Mouse (Mus musculus): ENCODE measurements around the gene Snrnp70. TPM values are rescaled to one million over a fixed set of nuclear protein-coding genes. Genes with fewer than 3 reads are reported as not detected.

Snrnp70 gene
- 100 to 1,000 TPM; 352 to 384 TPM for total RNA-seq (2021)

- peak; percentile 100 for DNase-seq (ENCODE audit: extremely low spot score in 1 of 2, low spot score in 2 of 2)
- intact Hi-C loops (cut with DNase I) = no loop called here
Measured at GRCm38 (mm10) chr7:45395578-45396336, at the start of gene Snrnp70. TSS of gene Snrnp70 (minus strand) at chr7:45395742.

- intact Hi-C loops (cut with DNase I) = no loop called here
Measured at GRCm38 (mm10) chr7:45443526-45444420, 48.2 kb upstream of the Snrnp70 start.

DNA sequence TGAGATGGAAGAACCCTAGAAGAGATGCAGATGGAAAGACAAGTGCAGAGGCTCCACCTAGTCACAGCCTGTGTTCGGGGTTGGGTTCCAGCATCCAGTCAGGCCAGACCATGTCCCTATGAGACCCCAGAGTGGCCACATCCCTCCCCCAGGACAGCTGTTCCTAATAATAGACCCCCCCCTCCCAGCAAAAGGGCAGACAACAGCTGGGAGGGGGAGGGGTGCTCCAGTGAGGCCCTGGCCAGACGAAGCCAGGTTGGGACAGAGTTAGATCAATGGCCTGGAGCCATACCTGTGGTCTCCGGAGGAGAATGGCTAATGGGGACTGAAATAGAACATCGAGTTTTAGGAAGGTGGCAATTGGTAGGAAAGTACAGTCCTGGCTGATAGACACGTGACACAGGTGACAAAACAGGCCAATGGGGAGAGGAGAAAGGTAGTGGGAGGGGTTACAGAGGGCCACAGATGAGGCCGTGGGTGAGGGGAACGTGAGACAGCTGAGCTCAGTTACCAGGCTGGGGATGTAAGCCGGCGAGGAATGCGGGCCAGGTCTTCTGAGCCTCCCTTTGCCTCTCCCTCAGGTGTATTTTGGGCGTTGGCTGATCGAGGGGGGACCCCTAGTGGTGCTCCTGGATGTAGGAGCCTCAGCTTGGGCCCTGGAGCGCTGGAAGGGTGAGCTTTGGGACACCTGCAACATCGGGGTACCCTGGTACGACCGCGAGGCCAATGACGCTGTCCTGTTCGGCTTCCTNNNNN lies 42.2 kb upstream of the Snrnp70 start, which contains the start of gene Ruvbl2:
Ruvbl2 (minus strand) TSS at position 576 of the 756 bp plus-strand sequence.
- DNase-seq (ENCODE audit: extremely low spot score in 1 of 2, low spot score in 2 of 2) = no peak
- intact Hi-C loops (cut with DNase I) = no loop called here

More at GRCm38 (mm10) chr7:45443526-45444420, 48.2 kb upstream of the Snrnp70 start:
- DNase-seq (ENCODE audit: extremely low spot score in 1 of 2, low spot score in 2 of 2) = no peak

GRCm38 (mm10) chr7:45437046-45437445 lies 41.5 kb upstream of the Snrnp70 start:
- no peak for DNase-seq (ENCODE audit: extremely low spot score in 1 of 2, low spot score in 2 of 2)
- intact Hi-C loops (cut with DNase I) = no loop called here

DNA sequence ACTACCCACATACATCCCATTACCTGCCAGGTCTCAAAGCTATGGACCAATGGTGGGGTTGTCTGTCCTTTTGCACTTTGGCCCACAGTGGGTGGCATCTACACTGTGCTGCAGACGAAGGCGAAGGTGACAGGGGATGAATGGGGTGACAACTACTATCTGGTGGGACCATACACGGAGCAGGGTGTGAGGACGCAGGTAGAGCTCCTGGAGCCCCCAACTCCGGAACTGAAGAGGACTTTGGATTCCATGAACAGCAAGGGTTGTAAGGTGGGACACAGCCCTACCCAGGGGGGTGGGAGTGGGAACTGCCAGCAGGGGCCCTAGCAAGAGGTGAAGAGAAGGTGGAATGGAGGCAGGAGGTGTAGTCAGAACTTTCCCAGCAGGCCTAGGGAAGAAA lies 40.9 kb upstream of the Snrnp70 start:
- no peak for DNase-seq (ENCODE audit: extremely low spot score in 1 of 2, low spot score in 2 of 2)
- intact Hi-C loops (cut with DNase I) = no loop called here

DNA sequence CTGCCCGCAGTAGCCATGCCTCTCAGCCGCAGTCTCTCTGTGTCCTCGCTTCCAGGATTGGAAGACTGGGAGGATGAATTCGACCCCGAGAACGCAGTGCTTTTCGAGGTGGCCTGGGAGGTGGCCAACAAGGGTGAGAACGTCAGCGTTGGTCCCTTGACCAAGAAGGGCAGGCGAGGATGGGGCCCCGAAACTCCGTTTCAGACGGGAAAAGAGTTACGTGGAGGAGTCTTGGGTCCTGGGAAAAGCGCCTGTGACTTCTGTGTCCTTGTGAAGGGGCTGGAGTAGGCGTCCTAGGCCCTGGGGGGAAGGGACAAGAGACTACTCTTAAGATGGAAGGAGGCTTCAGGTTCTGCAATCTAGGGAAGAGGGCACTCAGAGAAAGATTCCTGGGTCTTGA lies 39.5 kb upstream of the Snrnp70 start:
- intact Hi-C loops (cut with DNase I) = no loop called here
- no peak for DNase-seq (ENCODE audit: extremely low spot score in 1 of 2, low spot score in 2 of 2)

GRCm38 (mm10) chr7:45434203-45435015 lies 38.9 kb upstream of the Snrnp70 start, which contains the start of gene Gys1:
TSS of gene Gys1 (plus strand) at chr7:45434844.
- intact Hi-C loops (cut with DNase I) = no loop called here
- peak; percentile 100 for DNase-seq (ENCODE audit: extremely low spot score in 1 of 2, low spot score in 2 of 2)

DNA sequence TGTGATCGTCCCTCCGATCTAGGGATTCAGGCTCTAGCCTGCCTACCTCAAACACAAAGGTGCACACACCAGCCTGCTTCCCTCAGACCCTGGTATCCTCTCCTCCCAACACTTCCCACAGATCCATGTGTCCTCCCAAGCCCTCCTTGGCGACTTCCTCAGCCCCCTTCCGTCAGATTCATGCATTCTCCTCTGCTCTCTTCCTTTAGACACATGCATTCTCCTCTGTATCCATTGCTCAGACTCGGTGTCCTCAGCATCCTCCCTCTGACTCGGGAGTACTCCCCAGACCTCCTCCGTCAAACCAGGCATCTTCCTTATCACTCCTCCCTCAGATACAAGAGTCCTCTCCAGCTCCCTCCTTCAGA lies 38.3 kb upstream of the Snrnp70 start:
- no peak for DNase-seq (ENCODE audit: extremely low spot score in 1 of 2, low spot score in 2 of 2)
- intact Hi-C loops (cut with DNase I) = no loop called here

GRCm38 (mm10) chr7:45426556-45426955 lies 31.0 kb upstream of the Snrnp70 start:
- intact Hi-C loops (cut with DNase I) = no loop called here
- DNase-seq (ENCODE audit: extremely low spot score in 1 of 2, low spot score in 2 of 2) = no peak

- DNase-seq (ENCODE audit: extremely low spot score in 1 of 2, low spot score in 2 of 2) = no peak
- intact Hi-C loops (cut with DNase I) = no loop called here
Measured at GRCm38 (mm10) chr7:45421194-45421593, 25.7 kb upstream of the Snrnp70 start.

DNA sequence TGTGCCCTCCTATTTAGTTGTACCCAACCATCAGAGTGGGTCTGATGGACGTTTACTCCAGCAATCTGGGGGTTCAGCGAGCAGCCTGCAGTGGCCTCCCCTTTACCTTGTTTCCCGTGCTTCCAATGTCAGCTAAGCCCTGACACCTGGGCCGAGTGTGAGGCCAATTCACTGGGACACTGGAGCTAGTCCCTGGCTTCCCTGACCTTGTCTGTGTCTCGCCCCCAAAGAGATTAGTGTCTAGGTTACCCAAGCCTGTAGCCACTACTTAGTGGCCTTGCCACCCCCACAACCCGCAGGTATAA lies 25.0 kb upstream of the Snrnp70 start, which contains the start of gene Lhb:
Lhb (plus strand) TSS at position 206 of the 305 bp plus-strand sequence.
- intact Hi-C loops (cut with DNase I) = no loop called here
- no peak for DNase-seq (ENCODE audit: extremely low spot score in 1 of 2, low spot score in 2 of 2)

- intact Hi-C loops (cut with DNase I) = no loop called here
- DNase-seq (ENCODE audit: extremely low spot score in 1 of 2, low spot score in 2 of 2) = no peak
Measured at GRCm38 (mm10) chr7:45419859-45420614, 24.5 kb upstream of the Snrnp70 start.

DNA sequence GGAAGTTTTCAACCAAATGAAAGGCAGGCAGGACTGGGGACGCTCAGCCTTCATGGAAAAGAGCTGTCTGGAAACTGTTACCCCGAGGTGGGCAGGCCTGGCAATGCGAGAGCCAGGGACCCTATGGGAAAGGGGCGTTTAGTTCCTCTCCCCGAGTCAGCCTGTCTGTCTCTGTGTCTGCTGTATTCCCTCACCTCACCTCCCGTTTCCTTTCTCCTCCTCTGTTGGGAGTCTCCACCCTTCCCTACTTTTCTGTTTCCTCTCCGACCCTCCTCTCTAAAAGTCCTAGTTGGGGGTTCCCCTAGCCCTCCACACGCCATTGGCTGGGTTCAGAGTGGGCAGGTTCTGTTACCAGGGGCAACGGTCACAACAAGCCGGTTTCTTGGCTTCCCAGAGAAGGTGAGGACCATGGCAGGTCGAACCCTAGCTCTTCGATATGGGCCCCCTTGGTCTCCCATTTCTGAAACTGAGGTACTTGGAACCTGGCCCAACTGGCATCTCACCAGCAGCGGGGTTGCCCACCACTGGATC lies 22.5 kb upstream of the Snrnp70 start:
- no peak for DNase-seq (ENCODE audit: extremely low spot score in 1 of 2, low spot score in 2 of 2)
- intact Hi-C loops (cut with DNase I) = no loop called here

DNA sequence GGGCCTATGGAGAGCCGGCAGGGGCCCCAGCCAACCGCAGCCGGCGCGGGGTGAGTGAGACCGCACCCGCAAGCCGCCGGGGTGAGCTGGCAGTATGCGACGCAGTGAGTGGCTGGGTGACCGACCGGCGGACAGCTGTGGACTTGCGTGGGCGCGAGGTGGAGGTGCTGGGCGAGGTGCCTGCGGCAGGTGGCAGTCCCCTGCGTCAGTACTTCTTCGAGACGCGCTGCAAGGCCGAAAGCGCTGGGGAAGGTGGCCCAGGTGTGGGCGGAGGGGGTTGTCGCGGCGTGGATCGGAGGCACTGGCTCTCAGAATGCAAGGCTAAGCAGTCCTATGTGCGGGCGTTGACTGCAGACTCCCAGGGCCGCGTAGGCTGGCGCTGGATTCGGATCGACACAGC lies 20.1 kb upstream of the Snrnp70 start:
- DNase-seq (ENCODE audit: extremely low spot score in 1 of 2, low spot score in 2 of 2) = no peak

GRCm38 (mm10) chr7:45414740-45415224 lies 19.2 kb upstream of the Snrnp70 start:
- intact Hi-C loops (cut with DNase I) = no loop called here
- DNase-seq (ENCODE audit: extremely low spot score in 1 of 2, low spot score in 2 of 2) = no peak

More for the DNA sequence above, 20.1 kb upstream of the Snrnp70 start:
- intact Hi-C loops (cut with DNase I) = no loop called here

GRCm38 (mm10) chr7:45413864-45414739 lies 18.6 kb upstream of the Snrnp70 start:
- no peak for DNase-seq (ENCODE audit: extremely low spot score in 1 of 2, low spot score in 2 of 2)
- intact Hi-C loops (cut with DNase I) = no loop called here
